Mouse (Mus musculus): ENCODE measurements at regions not wholly inside any gene's neighbourhood (a gene's known extent, or its start where the extent isn't known, plus 50 kb on each side); places are given as distances from the start of the nearest gene placed in this dataset.

- 67% methylated on average over 2 of the region's 2 CpGs for WGBS
- intact Hi-C loops (cut with DNase I): loop anchor here (5.0 kb wide), 1 partner anchor 286 kb away; no protein-coding TSS in a partner anchor
- H3K36me3 ChIP-seq (ENCODE audit: control insufficient read depth, insufficient read depth, low read length): no peaks in the 10 kb centered on the region
- H3K4me1 ChIP-seq (ENCODE audit: control insufficient read depth, insufficient read depth, low read length): no peaks in the 10 kb centered on the region
- no peak for TF ChIP-seq EP300 (IDR thresholded peaks at IDR 0.05; ENCODE audit: insufficient read depth, low read depth, low read length)
- no peak for TF ChIP-seq POLR2A (IDR thresholded peaks at IDR 0.05; ENCODE audit: insufficient read depth, low read depth, low read length)
- no peak for TF ChIP-seq CTCF (IDR thresholded peaks at IDR 0.05)
- H3K27ac ChIP-seq: no peak overlapping the region
- H3K27me3 ChIP-seq (ENCODE audit: control insufficient read depth, insufficient read depth, low read length): no peaks in the 10 kb centered on the region
- H3K4me3 ChIP-seq: no peak overlapping the region
- no peak overlapping the region for H3K9ac ChIP-seq (ENCODE audit: low read depth, low read length)
- no peaks in the 10 kb centered on the region for H3K79me2 ChIP-seq (replicated peaks; ENCODE audit: control insufficient read depth, insufficient read depth, low read length)
- DNase-seq: no peak
These were observed 67.9 kb upstream of the Igfbp3 start for GRCm38 (mm10) chr11:7281656-7282055.

GRCm38 (mm10) chr11:7279891-7280290 is 66.2 kb upstream of the Igfbp3 start:
- TF ChIP-seq POLR2A (IDR thresholded peaks at IDR 0.05; ENCODE audit: insufficient read depth, low read depth, low read length) (no peak), CTCF (IDR thresholded peaks at IDR 0.05) (peak; percentile 67), EP300 (IDR thresholded peaks at IDR 0.05; ENCODE audit: insufficient read depth, low read depth, low read length) (no peak)
- H3K27me3 ChIP-seq (ENCODE audit: control insufficient read depth, insufficient read depth, low read length): no peaks in the 10 kb centered on the region
- WGBS: 64% methylated on average over 2 of the region's 2 CpGs
- H3K4me3 ChIP-seq: no peak overlapping the region
- no peak overlapping the region for H3K9ac ChIP-seq (ENCODE audit: low read depth, low read length)
- H3K27ac ChIP-seq: no peak overlapping the region
- no peaks in the 10 kb centered on the region for H3K4me1 ChIP-seq (ENCODE audit: control insufficient read depth, insufficient read depth, low read length)
- H3K79me2 ChIP-seq (replicated peaks; ENCODE audit: control insufficient read depth, insufficient read depth, low read length): no peaks in the 10 kb centered on the region
- no peak for DNase-seq
- intact Hi-C loops (cut with DNase I): loop anchor here (5.0 kb wide), 1 partner anchor 287 kb away; no protein-coding TSS in a partner anchor
- H3K36me3 ChIP-seq (ENCODE audit: control insufficient read depth, insufficient read depth, low read length): no peaks in the 10 kb centered on the region

DNA sequence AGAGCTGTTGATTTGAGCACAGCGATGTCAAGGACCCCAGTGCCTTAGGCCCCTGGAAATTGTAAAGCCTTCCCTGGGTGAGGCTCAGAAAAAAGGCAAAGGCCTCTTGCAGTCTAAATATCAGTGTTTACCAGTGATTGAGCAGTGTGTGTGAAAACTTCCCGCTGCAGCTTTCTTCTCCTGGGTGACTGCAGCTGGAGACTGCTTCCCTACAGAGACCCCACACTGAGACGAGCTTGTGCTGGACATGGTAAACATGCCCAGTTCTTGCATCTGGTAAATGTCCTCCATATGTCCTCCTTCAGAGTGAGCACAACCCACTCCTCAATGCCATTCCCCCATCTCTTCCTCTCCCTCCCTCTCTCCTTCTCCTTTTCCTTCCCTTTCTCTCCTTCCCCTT is 58.8 kb upstream of the Igfbp3 start:
- DNase-seq: no peak
- no peaks in the 10 kb centered on the region for H3K79me2 ChIP-seq (replicated peaks; ENCODE audit: control insufficient read depth, insufficient read depth, low read length)
- H3K4me1 ChIP-seq (ENCODE audit: control insufficient read depth, insufficient read depth, low read length): no peaks in the 10 kb centered on the region
- no peak overlapping the region for H3K4me3 ChIP-seq
- H3K9ac ChIP-seq (ENCODE audit: low read depth, low read length): no peak overlapping the region
- intact Hi-C loops (cut with DNase I): no loop called here
- H3K36me3 ChIP-seq (ENCODE audit: control insufficient read depth, insufficient read depth, low read length): no peaks in the 10 kb centered on the region
- H3K27me3 ChIP-seq (ENCODE audit: control insufficient read depth, insufficient read depth, low read length): no peaks in the 10 kb centered on the region
- H3K27ac ChIP-seq: no peak overlapping the region
- 56% methylated on average over 3 of the region's 3 CpGs for whole genome bisulfite sequencing
- TF ChIP-seq POLR2A (IDR thresholded peaks at IDR 0.05; ENCODE audit: insufficient read depth, low read depth, low read length): no peak

- Histone ChIP-seq H3K9ac (ENCODE audit: low read depth, low read length) (no peak overlapping the region), H3K79me2 (replicated peaks; ENCODE audit: control insufficient read depth, insufficient read depth, low read length) (no peaks in the 10 kb centered on the region), H3K4me3 (no peak overlapping the region), H3K36me3 (ENCODE audit: control insufficient read depth, insufficient read depth, low read length) (no peaks in the 10 kb centered on the region), H3K27me3 (ENCODE audit: control insufficient read depth, insufficient read depth, low read length) (no peaks in the 10 kb centered on the region), H3K4me1 (ENCODE audit: control insufficient read depth, insufficient read depth, low read length) (no peaks in the 10 kb centered on the region), H3K27ac (no peak overlapping the region)
- 89% methylated on average over 1 of the region's 1 CpGs for WGBS
- intact Hi-C loops (cut with DNase I): no loop called here
- TF ChIP-seq POLR2A (IDR thresholded peaks at IDR 0.05; ENCODE audit: insufficient read depth, low read depth, low read length): no peak
- no peak for TF ChIP-seq CTCF (IDR thresholded peaks at IDR 0.05)
- TF ChIP-seq EP300 (IDR thresholded peaks at IDR 0.05; ENCODE audit: insufficient read depth, low read depth, low read length): no peak
- no peak for DNase-seq
These were observed 57.2 kb upstream of the Igfbp3 start for GRCm38 (mm10) chr11:7270916-7271315.

DNA sequence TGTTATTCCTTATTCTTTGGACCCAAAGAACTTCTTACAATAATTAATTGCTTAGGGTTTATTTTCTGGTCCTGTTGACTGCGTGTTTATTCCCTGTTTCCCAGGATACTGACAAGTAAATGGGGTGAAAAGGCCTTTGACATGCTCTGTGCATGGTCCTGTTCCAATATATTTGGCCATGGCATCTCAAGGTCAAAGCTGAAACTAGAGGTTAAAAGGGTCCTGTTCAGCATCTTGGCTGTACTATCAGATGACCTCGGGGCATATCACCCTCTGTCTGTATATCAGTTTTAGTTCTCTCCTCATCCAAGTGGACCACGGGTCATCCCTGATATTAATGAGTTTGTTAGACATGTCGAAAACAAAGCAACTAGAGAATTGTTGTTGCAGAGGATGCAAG is 50.2 kb upstream of the Igfbp3 start:
- DNase-seq: no peak
- Histone ChIP-seq H3K36me3 (ENCODE audit: control insufficient read depth, insufficient read depth, low read length) (no peaks in the 10 kb centered on the region), H3K27me3 (ENCODE audit: control insufficient read depth, insufficient read depth, low read length) (no peaks in the 10 kb centered on the region), H3K4me3 (no peak overlapping the region), H3K4me1 (ENCODE audit: control insufficient read depth, insufficient read depth, low read length) (no peaks in the 10 kb centered on the region; the same call in 1 of the 2 replicates), H3K9ac (ENCODE audit: low read depth, low read length) (no peak overlapping the region), H3K27ac (no peak overlapping the region), H3K79me2 (replicated peaks; ENCODE audit: control insufficient read depth, insufficient read depth, low read length) (no peaks in the 10 kb centered on the region)
- TF ChIP-seq POLR2A (IDR thresholded peaks at IDR 0.05; ENCODE audit: insufficient read depth, low read depth, low read length) (no peak), CTCF (IDR thresholded peaks at IDR 0.05) (no peak), EP300 (IDR thresholded peaks at IDR 0.05; ENCODE audit: insufficient read depth, low read depth, low read length) (no peak)
- intact Hi-C loops (cut with DNase I): no loop called here
- 76% methylated on average over 4 of the region's 4 CpGs for WGBS

Measured in heart, adult 2 months (tissue).